Comparison of ENCODE assay signal across 26 mouse cellular contexts in the genomic region with DNA sequence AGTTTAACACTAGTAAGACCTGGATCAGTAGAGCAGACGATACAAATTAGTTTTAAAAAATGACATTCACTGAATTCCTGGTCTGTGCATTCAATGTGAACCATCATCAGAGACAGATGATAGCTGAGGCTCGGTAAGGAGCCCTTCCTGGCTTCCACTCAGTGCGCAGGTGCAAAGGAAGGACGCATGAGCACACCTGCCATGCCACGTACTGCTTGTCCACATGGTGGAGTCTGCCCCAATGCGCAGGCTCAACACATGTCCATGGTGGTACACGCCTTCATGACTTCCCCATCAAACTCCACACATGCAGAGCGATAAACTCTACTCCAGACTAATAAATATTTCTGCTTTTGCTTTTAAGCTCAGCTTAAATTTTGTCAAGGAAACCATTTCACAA.
DNase-seq lines count a peak whose midpoint lies in the region; ATAC-seq and TF ChIP-seq lines count a peak whose summit lies in the region.
"Had no signal": no experiment of that assay in that cellular context is flagged by ENCODE, and none has a peak within 500 bp of the region (broad histone marks: within the 10 kb centered on the region; RNA-seq: fewer than 3 reads in every experiment).

No protein-coding gene starts in this region.

- H3K4me3 ChIP-seq in hindbrain, postnatal 0 days (ENCODE audit: low read length): no peak overlapping the region
- no peak overlapping the region for H3K4me3 ChIP-seq in hindbrain, embryonic 12.5 days
- H3K4me3 ChIP-seq in liver, embryonic 14.5 days (ENCODE audit: insufficient read depth in 1 of 2, low read depth in 2 of 2, low read length in 2 of 2): no peak overlapping the region
- no peak overlapping the region for H3K4me3 ChIP-seq in liver, embryonic 12.5 days
- H3K4me3 ChIP-seq: embryonic facial prominence, embryonic 13.5 days; embryonic facial prominence, embryonic 15.5 days; erythroblast, embryonic 14.5 days; forebrain, embryonic 10.5 days; forebrain, embryonic 12.5 days had no signal

- H3K4me1 ChIP-seq in hindbrain, postnatal 0 days (ENCODE audit: insufficient read depth, low read length): no peaks in the 10 kb centered on the region
- H3K4me1 ChIP-seq in hindbrain, embryonic 12.5 days: peaks cover 1% of the 10 kb centered on the region; the same call in 1 of the 2 replicates
- H3K4me1 ChIP-seq in liver, embryonic 14.5 days (replicated peaks; ENCODE audit: control insufficient read depth in 2 of 2, insufficient read depth in 2 of 2, low read length in 1 of 2): no peaks in the 10 kb centered on the region
- H3K4me1 ChIP-seq in liver, embryonic 12.5 days: no peaks in the 10 kb centered on the region
- H3K4me1 ChIP-seq: forebrain, embryonic 12.5 days had no signal

- WGBS in hindbrain, postnatal 0 days: 88% methylated on average over 8 of the region's 8 CpGs
- WGBS in hindbrain, embryonic 12.5 days: 95% methylated on average over 8 of the region's 8 CpGs
- 91% methylated on average over 8 of the region's 8 CpGs for WGBS in liver, embryonic 14.5 days (ENCODE audit: insufficient replicate concordance)
- 91% methylated on average over 8 of the region's 8 CpGs for whole genome bisulfite sequencing in liver, embryonic 12.5 days (ENCODE audit: insufficient replicate concordance)

- no peak overlapping the region for H3K27ac ChIP-seq in hindbrain, postnatal 0 days
- H3K27ac ChIP-seq in hindbrain, embryonic 12.5 days: no peak overlapping the region
- H3K27ac ChIP-seq in liver, embryonic 14.5 days: no peak overlapping the region
- H3K27ac ChIP-seq in liver, embryonic 12.5 days: no peak overlapping the region
- H3K27ac ChIP-seq: embryonic facial prominence, embryonic 13.5 days; embryonic facial prominence, embryonic 15.5 days; forebrain, embryonic 10.5 days; forebrain, embryonic 12.5 days had no signal

- DNase-seq in cerebellum, postnatal 10 days: peak; percentile 63
- no peak for DNase-seq in cerebellum, adult 8-10 months
- DNase-seq in hindbrain, postnatal 0 days (ENCODE audit: low spot score): peak; percentile 17
- no peak for DNase-seq in liver, embryonic 14.5 days (ENCODE audit: low read depth in 3 of 3, low spot score in 3 of 3)
- DNase-seq: adrenal gland, adult 2 months; adrenal gland, postnatal 10 days; adrenal gland, postnatal 25 days; B cell, adult 2 months; cerebellum, adult 11 months; cerebellum, adult 2 months; cerebellum, adult 9-11 months; cerebellum, postnatal 36 days; embryo, embryonic 11 days; forebrain, postnatal 0 days had no signal

- H3K9me3 ChIP-seq in hindbrain, postnatal 0 days (ENCODE audit: low read length): no peaks in the 10 kb centered on the region
- no peaks in the 10 kb centered on the region for H3K9me3 ChIP-seq in hindbrain, embryonic 12.5 days (replicated peaks)
- no peaks in the 10 kb centered on the region for H3K9me3 ChIP-seq in liver, embryonic 14.5 days (ENCODE audit: control insufficient read depth, low read length)
- H3K9me3 ChIP-seq in liver, embryonic 12.5 days (replicated peaks): no peaks in the 10 kb centered on the region
- H3K9me3 ChIP-seq: embryonic facial prominence, embryonic 13.5 days; embryonic facial prominence, embryonic 15.5 days; forebrain, embryonic 10.5 days; forebrain, embryonic 12.5 days; G1E had no signal

- no peak for TF ChIP-seq CTCF in hindbrain, postnatal 0 days (IDR thresholded peaks at IDR 0.05; ENCODE audit: low read depth)
- peak; percentile 26; the same call in 1 of the 2 replicates for TF ChIP-seq CTCF in liver, embryonic 14.5 days (IDR thresholded peaks at IDR 0.05; ENCODE audit: low read depth)

- H3K27me3 ChIP-seq in hindbrain, postnatal 0 days (ENCODE audit: insufficient read depth, low read length): no peaks in the 10 kb centered on the region
- no peaks in the 10 kb centered on the region for H3K27me3 ChIP-seq in hindbrain, embryonic 12.5 days
- no peaks in the 10 kb centered on the region for H3K27me3 ChIP-seq in liver, embryonic 14.5 days (ENCODE audit: control insufficient read depth, insufficient read depth, low read length)
- no peaks in the 10 kb centered on the region for H3K27me3 ChIP-seq in liver, embryonic 12.5 days (replicated peaks)
- H3K27me3 ChIP-seq: CH12.LX; embryonic facial prominence, embryonic 13.5 days; embryonic facial prominence, embryonic 15.5 days; forebrain, embryonic 12.5 days; Patski had no signal

- no peak for ATAC-seq in hindbrain, postnatal 0 days
- ATAC-seq in hindbrain, embryonic 12.5 days (ENCODE audit: low FRiP score): no peak
- no peak for ATAC-seq in liver, embryonic 14.5 days (ENCODE audit: insufficient read depth)
- ATAC-seq in liver, embryonic 12.5 days: no peak
- ATAC-seq: CD4-positive, CD25-positive, alpha-beta regulatory T cell, adult 4 months; forebrain, embryonic 14.5 days; forebrain, postnatal 0 days; Patski had no signal

- TF ChIP-seq EP300 in liver, embryonic 14.5 days (IDR thresholded peaks at IDR 0.05; ENCODE audit: low read depth): no peak

- H3K36me3 ChIP-seq in hindbrain, postnatal 0 days (ENCODE audit: insufficient read depth, low read length): peaks cover 35% of the 10 kb centered on the region
- H3K36me3 ChIP-seq in hindbrain, embryonic 12.5 days: peaks cover 45% of the 10 kb centered on the region
- peaks cover 49% of the 10 kb centered on the region for H3K36me3 ChIP-seq in liver, embryonic 14.5 days (replicated peaks; ENCODE audit: control insufficient read depth, insufficient read depth, low read depth)
- peaks cover 69% of the 10 kb centered on the region for H3K36me3 ChIP-seq in liver, embryonic 12.5 days

- H3K9ac ChIP-seq in hindbrain, postnatal 0 days (replicated peaks; ENCODE audit: low read length): no peak overlapping the region
- H3K9ac ChIP-seq in hindbrain, embryonic 12.5 days: no peak overlapping the region
- no peak overlapping the region for H3K9ac ChIP-seq in liver, embryonic 14.5 days (replicated peaks)
- no peak overlapping the region for H3K9ac ChIP-seq in liver, embryonic 12.5 days
- H3K9ac ChIP-seq: embryonic facial prominence, embryonic 13.5 days; embryonic facial prominence, embryonic 15.5 days; forebrain, embryonic 12.5 days; forebrain, postnatal 0 days had no signal

- no peak overlapping the region for H3K4me2 ChIP-seq in hindbrain, postnatal 0 days (ENCODE audit: low read depth, low read length)
- no peak overlapping the region for H3K4me2 ChIP-seq in hindbrain, embryonic 12.5 days (replicated peaks)
- H3K4me2 ChIP-seq in liver, embryonic 14.5 days (ENCODE audit: low read depth): no peak overlapping the region
- H3K4me2 ChIP-seq in liver, embryonic 12.5 days: no peak overlapping the region
- H3K4me2 ChIP-seq: embryonic facial prominence, embryonic 13.5 days; embryonic facial prominence, embryonic 15.5 days; forebrain, embryonic 12.5 days had no signal

Comparison
In these comparisons a context has a peak if more than half of its experiments do, and no peak if none do; other contexts are left out.
1. DNase-seq: peak in cerebellum, postnatal 10 days (2 of 2) and hindbrain, postnatal 0 days (single experiment); none in cerebellum, adult 8-10 months (single experiment) and liver, embryonic 14.5 days (0 of 3).